Mouse (Mus musculus): ENCODE data around the gene Rdh5. TPM values are rescaled to one million over a fixed set of nuclear protein-coding genes. Genes with fewer than 3 reads are reported as not detected.
A peak's percentile ranks its signal among the peaks of the same experiment; 100 is the strongest.

Rdh5 gene
- polyA plus RNA-seq, 1 experiment from 2014 or later = 12.3 TPM

GRCm38 (mm10) chr10:128890383-128891295, 32.0 kb downstream of the Rdh5 start:
- H3K27me3 ChIP-seq (replicated peaks; ENCODE audit: control insufficient read depth, insufficient read depth, low read length) = no peaks in the 10 kb centered on the region
- H3K9ac ChIP-seq (replicated peaks; ENCODE audit: low read depth, low read length) = peak overlapping the region; percentile 85
- no peak; the same call in 1 of the 2 replicates for ATAC-seq
- peaks cover 37% of the 10 kb centered on the region for H3K4me1 ChIP-seq (replicated peaks; ENCODE audit: control insufficient read depth, insufficient read depth, low read length)
- peak overlapping the region; percentile 66 for H3K4me2 ChIP-seq (ENCODE audit: low read length)
- H3K27ac ChIP-seq (ENCODE audit: low read length) = peak overlapping the region; percentile 93
- H3K9me3 ChIP-seq (ENCODE audit: control insufficient read depth, low read length) = no peaks in the 10 kb centered on the region
- under 1% methylated on average over 40 of the region's 40 CpGs for WGBS
- H3K4me3 ChIP-seq (replicated peaks; ENCODE audit: low read length) = peak overlapping the region; percentile 80
- H3K36me3 ChIP-seq (ENCODE audit: control insufficient read depth, insufficient read depth) = peaks cover 2% of the 10 kb centered on the region; the same call in 1 of the 2 replicates

GRCm38 (mm10) chr10:128889846-128890245, 32.8 kb downstream of the Rdh5 start:
- Histone ChIP-seq H3K27me3 (replicated peaks; ENCODE audit: control insufficient read depth, insufficient read depth, low read length) (no peaks in the 10 kb centered on the region), H3K4me3 (replicated peaks; ENCODE audit: low read length) (peak overlapping the region; percentile 80), H3K4me2 (ENCODE audit: low read length) (peak overlapping the region; percentile 66), H3K9ac (replicated peaks; ENCODE audit: low read depth, low read length) (no peak overlapping the region), H3K4me1 (replicated peaks; ENCODE audit: control insufficient read depth, insufficient read depth, low read length) (peaks cover 32% of the 10 kb centered on the region), H3K36me3 (ENCODE audit: control insufficient read depth, insufficient read depth) (peaks cover 6% of the 10 kb centered on the region), H3K27ac (ENCODE audit: low read length) (no peak overlapping the region), H3K9me3 (ENCODE audit: control insufficient read depth, low read length) (no peaks in the 10 kb centered on the region)
- no peak for ATAC-seq
- 5% methylated on average over 1 of the region's 2 CpGs for WGBS

DNA sequence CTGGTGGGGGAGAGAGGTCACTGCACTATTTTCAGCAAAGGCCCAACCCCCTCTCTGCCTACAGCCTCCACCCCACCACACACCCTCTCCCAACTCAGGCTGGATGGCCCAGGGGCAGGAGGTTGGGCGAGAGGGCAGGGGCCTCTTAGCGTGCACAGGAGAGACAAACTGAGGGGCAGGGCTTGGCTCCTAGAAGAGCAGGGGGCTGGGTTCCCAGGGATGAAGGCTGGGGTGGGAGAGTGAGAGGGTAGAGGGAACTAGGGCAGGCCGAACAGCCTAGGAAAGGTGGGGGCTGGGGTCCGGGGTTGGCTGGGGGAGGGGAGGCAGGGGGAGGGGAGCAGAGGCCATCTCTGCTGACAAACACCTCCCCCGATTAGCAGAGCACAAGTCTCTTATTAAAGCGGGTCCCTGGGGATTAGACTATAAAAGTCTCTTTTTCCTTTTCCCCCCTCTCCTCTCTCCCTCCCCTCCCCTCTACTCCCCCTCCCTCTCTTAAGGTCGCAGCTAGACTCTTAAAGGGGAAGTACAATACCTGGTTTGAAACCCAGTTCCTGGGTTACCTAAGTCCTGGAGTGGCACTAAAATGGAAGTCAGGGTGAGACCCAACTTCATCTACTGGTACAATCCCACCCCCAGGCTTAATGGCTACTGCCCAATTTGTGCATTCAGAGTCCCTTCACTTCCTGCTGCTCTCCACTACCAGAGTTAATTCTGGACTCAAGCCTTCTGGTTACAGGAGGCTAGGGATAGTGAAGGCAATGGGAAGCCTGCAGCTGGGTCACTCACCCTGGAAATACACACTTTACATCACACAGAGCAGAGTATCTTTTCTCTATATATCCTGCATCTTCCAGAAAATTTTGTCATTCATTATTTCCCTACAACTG, 33.5 kb downstream of the Rdh5 start:
- ATAC-seq = peak; percentile 32
- Histone ChIP-seq H3K4me2 (ENCODE audit: low read length) (peak overlapping the region; percentile 66), H3K36me3 (ENCODE audit: control insufficient read depth, insufficient read depth) (peaks cover 9% of the 10 kb centered on the region), H3K9ac (replicated peaks; ENCODE audit: low read depth, low read length) (peak overlapping the region; percentile 50), H3K27ac (ENCODE audit: low read length) (peak overlapping the region; percentile 29), H3K4me1 (replicated peaks; ENCODE audit: control insufficient read depth, insufficient read depth, low read length) (peaks cover 32% of the 10 kb centered on the region), H3K4me3 (replicated peaks; ENCODE audit: low read length) (peak overlapping the region; percentile 38), H3K27me3 (replicated peaks; ENCODE audit: control insufficient read depth, insufficient read depth, low read length) (no peaks in the 10 kb centered on the region), H3K9me3 (ENCODE audit: control insufficient read depth, low read length) (no peaks in the 10 kb centered on the region)
- WGBS = 1% methylated on average over 7 of the region's 7 CpGs

DNA sequence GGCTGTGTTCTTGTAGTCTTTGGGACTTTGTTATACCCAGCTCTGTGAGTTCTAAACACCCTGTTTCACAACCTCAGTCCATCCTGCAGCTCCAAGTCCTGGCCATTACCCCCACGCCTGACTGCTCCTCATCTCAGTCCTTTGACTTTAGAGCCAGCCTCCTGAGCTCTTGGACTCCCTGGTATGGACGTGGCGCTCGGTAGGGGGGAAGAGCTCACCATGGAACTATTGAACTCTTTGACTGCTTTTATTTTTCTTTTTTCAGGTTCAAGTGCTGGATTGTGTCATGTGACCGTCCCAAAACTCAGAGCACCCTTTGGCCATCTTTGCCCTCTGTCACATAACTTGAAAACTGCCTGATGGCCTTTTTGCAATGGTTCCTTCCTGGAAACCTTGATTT, 40.6 kb downstream of the Rdh5 start:
- H3K4me1 ChIP-seq (replicated peaks; ENCODE audit: control insufficient read depth, insufficient read depth, low read length) = no peaks in the 10 kb centered on the region
- H3K36me3 ChIP-seq (ENCODE audit: control insufficient read depth, insufficient read depth) = peaks cover 12% of the 10 kb centered on the region
- no peaks in the 10 kb centered on the region for H3K27me3 ChIP-seq (replicated peaks; ENCODE audit: control insufficient read depth, insufficient read depth, low read length)
- no peak for ATAC-seq
- H3K9ac ChIP-seq (replicated peaks; ENCODE audit: low read depth, low read length) = no peak overlapping the region
- H3K27ac ChIP-seq (ENCODE audit: low read length) = no peak overlapping the region
- H3K4me3 ChIP-seq (replicated peaks; ENCODE audit: low read length) = no peak overlapping the region
- 75% methylated on average over 5 of the region's 5 CpGs for WGBS
- no peaks in the 10 kb centered on the region for H3K9me3 ChIP-seq (ENCODE audit: control insufficient read depth, low read length)
- no peak overlapping the region for H3K4me2 ChIP-seq (ENCODE audit: low read length)

GRCm38 (mm10) chr10:128878811-128879210, 43.9 kb downstream of the Rdh5 start:
- WGBS = 90% methylated on average over 2 of the region's 2 CpGs
- H3K9me3 ChIP-seq (ENCODE audit: control insufficient read depth, low read length) = no peaks in the 10 kb centered on the region
- H3K36me3 ChIP-seq (ENCODE audit: control insufficient read depth, insufficient read depth) = peaks cover 8% of the 10 kb centered on the region
- no peak overlapping the region for H3K4me3 ChIP-seq (replicated peaks; ENCODE audit: low read length)
- no peaks in the 10 kb centered on the region for H3K27me3 ChIP-seq (replicated peaks; ENCODE audit: control insufficient read depth, insufficient read depth, low read length)
- no peak overlapping the region for H3K4me2 ChIP-seq (ENCODE audit: low read length)
- no peaks in the 10 kb centered on the region for H3K4me1 ChIP-seq (replicated peaks; ENCODE audit: control insufficient read depth, insufficient read depth, low read length)
- H3K27ac ChIP-seq (ENCODE audit: low read length) = no peak overlapping the region
- no peak overlapping the region for H3K9ac ChIP-seq (replicated peaks; ENCODE audit: low read depth, low read length)
- no peak for ATAC-seq

- Histone ChIP-seq H3K9ac (replicated peaks; ENCODE audit: low read depth, low read length) (no peak overlapping the region), H3K4me3 (replicated peaks; ENCODE audit: low read length) (no peak overlapping the region), H3K27ac (ENCODE audit: low read length) (no peak overlapping the region), H3K4me2 (ENCODE audit: low read length) (no peak overlapping the region), H3K27me3 (replicated peaks; ENCODE audit: control insufficient read depth, insufficient read depth, low read length) (no peaks in the 10 kb centered on the region), H3K9me3 (ENCODE audit: control insufficient read depth, low read length) (no peaks in the 10 kb centered on the region), H3K4me1 (replicated peaks; ENCODE audit: control insufficient read depth, insufficient read depth, low read length) (no peaks in the 10 kb centered on the region), H3K36me3 (ENCODE audit: control insufficient read depth, insufficient read depth) (peaks cover 10% of the 10 kb centered on the region)
- ATAC-seq = no peak
Measured at GRCm38 (mm10) chr10:128878291-128878690, 44.4 kb downstream of the Rdh5 start.

DNA sequence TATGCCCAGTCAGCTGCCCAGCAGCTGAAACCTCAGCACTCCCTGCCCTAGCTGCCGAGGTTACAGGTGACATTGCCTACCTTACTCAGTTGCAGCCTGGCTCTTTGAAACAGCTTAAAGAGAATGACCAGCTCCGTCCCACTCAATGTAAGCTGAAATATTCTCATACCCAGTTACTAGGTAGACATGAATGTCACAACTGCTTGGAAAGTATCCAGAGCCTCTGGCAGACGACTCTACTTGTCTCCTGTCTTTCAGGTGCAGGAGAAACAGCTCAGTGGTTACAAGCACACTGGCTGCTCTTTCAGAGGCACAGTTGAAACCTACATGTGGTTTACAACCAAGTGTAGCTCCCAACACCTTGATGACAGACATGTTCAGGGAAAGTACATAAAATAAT, 52.3 kb downstream of the Rdh5 start:
- H3K36me3 ChIP-seq (ENCODE audit: control insufficient read depth, insufficient read depth) = peaks cover 22% of the 10 kb centered on the region
- no peak overlapping the region for H3K4me3 ChIP-seq (replicated peaks; ENCODE audit: low read length)
- H3K9ac ChIP-seq (replicated peaks; ENCODE audit: low read depth, low read length) = no peak overlapping the region
- H3K27ac ChIP-seq (ENCODE audit: low read length) = no peak overlapping the region
- no peak overlapping the region for H3K4me2 ChIP-seq (ENCODE audit: low read length)
- no peaks in the 10 kb centered on the region for H3K4me1 ChIP-seq (replicated peaks; ENCODE audit: control insufficient read depth, insufficient read depth, low read length)
- ATAC-seq = no peak
- H3K27me3 ChIP-seq (replicated peaks; ENCODE audit: control insufficient read depth, insufficient read depth, low read length) = no peaks in the 10 kb centered on the region
- no peaks in the 10 kb centered on the region for H3K9me3 ChIP-seq (ENCODE audit: control insufficient read depth, low read length)
- WGBS = 85% methylated on average over 3 of the region's 3 CpGs

DNA sequence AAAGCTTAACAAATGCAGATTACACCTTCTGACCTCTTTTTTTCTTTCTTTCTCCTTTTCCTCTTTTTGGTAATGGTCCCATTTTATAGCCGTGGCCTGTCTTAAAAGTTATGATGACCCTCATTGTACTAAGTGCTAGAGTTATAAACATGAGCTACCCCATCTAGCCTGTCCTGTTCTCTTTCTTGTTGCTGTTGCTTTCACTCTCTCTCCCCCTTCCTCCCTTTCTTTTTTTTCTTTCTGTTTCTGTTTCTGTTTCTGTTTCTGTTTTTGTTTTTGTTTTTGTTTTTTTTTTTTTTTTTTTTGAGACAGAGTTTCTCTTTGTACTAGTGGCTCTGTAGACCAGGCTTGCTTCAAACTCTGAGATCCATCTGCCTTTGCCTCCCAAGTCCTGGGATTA, 56.2 kb downstream of the Rdh5 start:
- H3K4me2 ChIP-seq (ENCODE audit: low read length) = no peak overlapping the region
- H3K4me3 ChIP-seq (replicated peaks; ENCODE audit: low read length) = no peak overlapping the region
- no peak overlapping the region for H3K27ac ChIP-seq (ENCODE audit: low read length)
- 84% methylated on average over 1 of the region's 1 CpGs for WGBS
- H3K9me3 ChIP-seq (ENCODE audit: control insufficient read depth, low read length) = no peaks in the 10 kb centered on the region
- H3K9ac ChIP-seq (replicated peaks; ENCODE audit: low read depth, low read length) = no peak overlapping the region
- H3K4me1 ChIP-seq (replicated peaks; ENCODE audit: control insufficient read depth, insufficient read depth, low read length) = no peaks in the 10 kb centered on the region
- H3K27me3 ChIP-seq (replicated peaks; ENCODE audit: control insufficient read depth, insufficient read depth, low read length) = no peaks in the 10 kb centered on the region
- peaks cover 9% of the 10 kb centered on the region for H3K36me3 ChIP-seq (ENCODE audit: control insufficient read depth, insufficient read depth)
- ATAC-seq = no peak

DNA sequence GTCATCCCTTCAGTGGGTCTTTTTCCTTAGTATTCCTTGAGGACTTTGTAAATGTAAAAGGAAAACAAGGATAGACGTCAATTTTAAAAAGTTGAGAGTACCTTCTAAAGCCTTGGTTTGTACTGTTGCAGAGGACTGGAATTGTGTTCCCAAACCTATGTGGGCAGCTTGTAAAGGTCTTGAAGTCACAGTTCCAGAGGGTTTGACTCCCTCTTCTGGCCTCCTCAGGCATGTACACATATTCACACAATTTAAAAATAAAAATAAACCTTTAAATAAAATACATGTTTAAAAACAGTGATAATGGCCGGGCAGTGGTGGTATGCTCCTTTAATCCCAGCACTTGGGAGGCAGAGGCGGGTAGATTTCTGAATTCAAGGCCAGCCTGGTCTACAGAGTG, 56.6 kb downstream of the Rdh5 start:
- peaks cover 8% of the 10 kb centered on the region for H3K36me3 ChIP-seq (ENCODE audit: control insufficient read depth, insufficient read depth)
- 90% methylated on average over 3 of the region's 3 CpGs for WGBS

More for the DNA sequence above, 56.6 kb downstream of the Rdh5 start:
- H3K4me1 ChIP-seq (replicated peaks; ENCODE audit: control insufficient read depth, insufficient read depth, low read length) = no peaks in the 10 kb centered on the region
- H3K4me2 ChIP-seq (ENCODE audit: low read length) = no peak overlapping the region
- H3K27ac ChIP-seq (ENCODE audit: low read length) = no peak overlapping the region
- no peak overlapping the region for H3K4me3 ChIP-seq (replicated peaks; ENCODE audit: low read length)
- H3K9me3 ChIP-seq (ENCODE audit: control insufficient read depth, low read length) = no peaks in the 10 kb centered on the region
- no peak overlapping the region for H3K9ac ChIP-seq (replicated peaks; ENCODE audit: low read depth, low read length)
- H3K27me3 ChIP-seq (replicated peaks; ENCODE audit: control insufficient read depth, insufficient read depth, low read length) = no peaks in the 10 kb centered on the region
- no peak for ATAC-seq

Data from forebrain, embryonic 16.5 days (tissue).